Mouse (Mus musculus) mouse trophoblast stem cell (cell line): ENCODE measurements at regions not wholly inside any gene's neighbourhood (a gene's known extent, or its start where the extent isn't known, plus 50 kb on each side); places are given as distances from the start of the nearest gene placed in this dataset.

Source experiments
- in situ Hi-C, 2 experiments: fragments of 300-500 bp; cut with MseI, MboI; formaldehyde crosslinking; loops; 2 replicates in 1 of 2; 3 replicates in 1 of 2; pipeline ENCODE4 v1.15.1; 2025

DNA sequence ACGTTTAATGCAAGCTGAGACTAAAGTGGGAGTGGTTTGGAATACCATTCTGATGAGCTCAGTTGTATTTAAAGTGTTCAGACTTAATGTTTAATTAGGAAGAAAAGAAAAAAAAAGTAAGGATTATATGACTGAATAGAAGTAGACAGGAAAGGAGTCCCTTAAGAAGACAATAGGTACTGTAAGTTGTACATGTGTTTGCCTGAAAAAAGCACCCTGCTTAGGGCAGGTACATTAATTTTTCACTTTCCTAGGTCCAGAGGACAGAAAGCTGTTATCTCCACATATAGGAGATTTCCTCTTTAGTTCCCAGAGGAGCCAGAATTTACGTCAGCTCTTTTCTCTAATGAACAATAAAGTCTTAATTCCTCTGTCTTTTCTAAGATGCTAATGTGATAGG lies 58.5 kb downstream of the Olfr987 start:
- in situ Hi-C loops, result no loop called here

DNA sequence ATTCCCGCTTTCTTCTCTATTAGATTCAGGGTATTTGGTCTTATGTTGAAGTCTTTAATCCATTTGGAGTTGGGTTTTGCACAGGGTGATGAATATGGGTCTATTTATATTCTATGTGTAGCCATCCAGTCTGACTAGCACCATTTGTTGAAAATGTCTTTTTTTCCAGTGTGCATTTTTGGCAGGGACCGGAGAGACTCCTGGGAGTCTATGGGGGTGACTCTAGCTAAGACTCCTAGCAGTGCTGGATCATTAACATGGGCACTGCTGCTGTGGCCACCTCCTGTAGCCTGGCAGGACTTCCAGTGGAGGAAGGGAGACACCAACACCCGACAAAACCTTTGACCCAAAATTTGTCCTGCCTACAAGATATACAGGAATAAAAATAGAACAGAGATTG lies 61.0 kb downstream of the Olfr987 start:
- in situ Hi-C loops, result no loop called here

DNA sequence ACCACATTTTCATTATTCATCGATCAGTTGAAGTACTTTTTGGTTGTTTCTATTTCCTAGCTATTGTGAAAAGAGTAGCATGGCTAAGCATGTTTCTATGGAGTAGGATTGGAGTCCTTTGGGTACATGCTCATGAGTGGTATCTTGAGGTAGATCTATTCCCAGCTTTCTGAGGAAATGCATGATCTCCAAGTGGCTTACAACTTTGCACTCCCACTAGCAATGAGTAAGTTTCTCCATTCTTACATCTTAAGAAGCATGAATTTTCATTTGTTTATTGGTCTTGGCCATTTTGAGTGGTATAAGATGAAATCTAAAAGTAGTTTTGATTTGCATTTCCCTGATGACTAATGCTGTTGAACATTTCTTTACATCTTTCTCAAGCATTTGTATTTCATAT lies 61.7 kb downstream of the Olfr987 start:
- in situ Hi-C loops, result no loop called here

DNA sequence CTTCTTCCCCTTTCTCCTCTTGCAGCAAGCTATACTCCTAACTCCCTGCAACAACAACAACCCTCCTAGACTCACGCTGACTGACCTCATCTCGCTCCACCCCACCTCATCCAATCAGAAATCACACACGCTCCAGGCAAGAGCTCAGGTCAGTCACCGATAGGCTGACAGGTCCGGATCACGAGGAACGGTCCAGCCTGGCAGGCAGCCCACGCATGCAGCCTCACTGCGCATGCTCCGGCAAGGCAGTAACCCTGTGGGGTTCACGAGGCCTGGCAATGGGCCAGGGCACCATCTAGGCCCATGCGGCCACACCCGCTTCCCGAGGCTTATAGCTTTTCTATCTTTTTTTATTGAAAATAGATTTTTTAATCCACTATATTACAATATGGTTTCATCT lies 69.8 kb upstream of the Lrrc55 start:
- in situ Hi-C loops, result loop anchor here in 1 of 2 experiments (25.0 kb wide), 1 partner anchor 295 kb away; no protein-coding TSS in a partner anchor

DNA sequence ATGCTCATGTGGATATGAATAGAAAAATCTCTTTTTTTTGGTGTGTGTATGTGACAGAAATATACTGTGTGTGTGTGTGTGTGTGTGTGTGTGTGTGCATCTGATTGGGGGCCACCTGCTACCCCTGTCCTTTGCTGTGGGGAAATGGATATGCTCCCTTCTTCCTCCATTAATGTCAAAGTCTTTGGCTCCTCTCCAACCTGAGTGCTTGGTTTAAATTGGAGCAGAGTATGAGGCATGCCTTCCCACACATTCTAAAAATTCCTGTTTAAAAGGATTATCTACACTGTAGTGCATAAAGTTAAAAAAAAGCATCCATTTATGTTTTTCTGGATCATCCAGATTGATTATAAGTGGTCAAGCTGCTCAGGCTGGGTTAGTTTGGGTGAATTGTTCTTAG lies 68.7 kb upstream of the Lrrc55 start:
- in situ Hi-C loops, result loop anchor here in 1 of 2 experiments (25.0 kb wide), 1 partner anchor 297 kb away; no protein-coding TSS in a partner anchor

DNA sequence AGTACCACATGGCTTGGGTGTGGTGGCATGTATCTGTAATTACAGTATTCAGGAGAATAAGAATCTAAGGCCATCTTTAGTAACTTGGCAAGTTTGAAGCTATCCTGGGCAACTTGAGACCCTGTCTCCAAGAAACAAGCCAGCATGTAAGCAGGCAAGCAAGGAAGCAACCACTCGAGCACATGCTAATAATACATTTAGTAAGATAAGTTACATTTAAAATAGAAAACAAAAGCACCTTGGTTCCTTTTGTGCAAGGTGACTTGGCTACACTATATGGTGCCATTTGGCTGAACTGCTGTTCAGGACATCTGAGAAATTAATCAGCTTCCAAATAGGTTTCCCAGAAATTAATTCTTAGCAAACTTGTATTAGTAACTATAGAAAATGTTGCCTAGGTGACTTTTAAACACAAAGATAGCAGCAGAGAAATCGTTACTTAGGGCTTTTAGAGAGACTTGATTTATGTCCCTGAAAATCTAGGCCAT lies 68.1 kb upstream of the Lrrc55 start:
- in situ Hi-C loops, result loop anchor here in 1 of 2 experiments (25.0 kb wide), 1 partner anchor 297 kb away; no protein-coding TSS in a partner anchor

DNA sequence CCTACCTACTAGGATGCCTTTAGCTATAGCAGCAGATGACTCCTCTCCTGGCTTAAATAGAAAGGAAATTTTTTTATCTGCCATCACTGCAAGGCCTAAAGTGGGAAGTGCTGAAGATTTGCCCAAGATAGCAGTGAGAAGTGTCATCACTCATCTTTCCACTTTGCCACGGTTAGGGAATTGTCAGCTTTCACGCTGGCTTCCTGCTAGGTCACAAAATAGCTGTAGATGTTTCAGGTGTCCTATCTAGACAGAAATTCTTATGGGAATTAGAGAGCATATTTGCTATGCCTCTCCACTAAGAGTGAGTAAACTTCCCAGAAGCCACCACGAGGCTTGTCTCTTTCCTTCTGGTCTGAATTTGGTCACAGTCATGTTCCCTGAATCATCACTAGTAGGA lies 60.4 kb upstream of the Lrrc55 start:
- in situ Hi-C loops, result loop anchor here in 1 of 2 experiments (25.0 kb wide), 1 partner anchor 305 kb away; no protein-coding TSS in a partner anchor

DNA sequence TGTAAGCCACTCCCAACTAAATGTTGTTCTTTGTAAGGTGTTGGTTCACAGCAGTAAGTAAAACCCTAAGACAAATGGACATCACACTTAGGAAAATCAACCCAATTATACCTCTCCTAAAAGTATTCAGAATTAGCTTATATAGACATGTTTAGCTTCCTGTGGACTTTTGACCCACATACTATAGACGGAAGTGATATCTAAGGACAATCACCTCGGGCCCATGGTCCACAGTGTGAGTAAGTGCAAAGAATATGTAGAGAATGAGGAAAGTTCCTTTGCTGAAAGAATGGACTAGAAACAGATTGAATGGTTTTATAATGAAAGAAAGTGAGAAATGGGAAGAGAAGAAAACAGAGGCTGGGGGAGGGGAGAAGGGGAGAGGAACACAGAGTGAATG lies 58.6 kb upstream of the Lrrc55 start:
- in situ Hi-C loops, result loop anchor here in 1 of 2 experiments (25.0 kb wide), 1 partner anchor 307 kb away; no protein-coding TSS in a partner anchor

DNA sequence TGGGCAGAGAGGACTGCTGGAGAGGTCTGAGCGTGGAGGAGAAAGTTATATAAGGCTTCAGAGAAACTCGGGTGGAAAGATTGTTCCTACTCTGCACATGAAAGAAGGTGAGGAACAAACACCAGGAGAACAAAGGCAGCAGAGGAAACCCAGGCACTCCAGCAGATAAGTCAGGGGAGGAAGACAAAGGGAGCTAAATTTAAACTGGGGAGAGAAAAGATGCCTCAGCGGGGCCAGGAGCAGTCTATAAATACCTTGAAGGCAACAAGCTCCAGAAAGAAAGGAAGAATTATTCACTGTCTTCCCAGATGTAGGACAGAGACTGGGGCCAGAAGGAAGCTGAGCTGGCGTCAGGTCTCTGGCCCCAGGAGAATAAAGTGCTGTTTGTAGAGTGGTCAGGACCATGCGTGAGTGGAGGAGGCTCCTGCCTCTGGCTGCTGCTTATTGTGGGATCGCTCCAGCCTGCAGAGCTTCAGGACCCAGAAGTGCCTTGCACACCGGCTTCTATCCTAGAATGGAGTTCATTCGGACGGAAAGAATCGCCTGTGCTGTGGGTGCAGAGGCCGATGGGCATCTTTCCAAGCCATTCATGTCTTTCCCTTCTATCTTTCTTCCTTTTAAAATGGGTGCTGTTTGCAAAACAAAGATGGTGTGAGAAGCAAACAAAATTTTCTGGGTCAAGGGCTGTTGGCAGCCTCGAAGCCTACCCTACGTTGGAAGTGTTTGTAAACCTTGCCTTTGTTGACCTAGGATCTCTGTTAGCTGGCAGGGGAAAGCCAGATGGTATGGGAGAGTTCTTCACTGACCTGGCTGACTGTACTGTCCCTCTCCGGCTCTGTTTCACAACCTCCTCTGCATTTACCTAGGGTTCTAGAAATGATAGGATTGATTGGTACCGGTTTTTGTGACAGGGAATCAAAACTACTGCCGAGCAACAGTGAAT lies 55.6 kb upstream of the Lrrc55 start:
- in situ Hi-C loops, result loop anchor here in 1 of 2 experiments (25.0 kb wide), 1 partner anchor 310 kb away; no protein-coding TSS in a partner anchor

DNA sequence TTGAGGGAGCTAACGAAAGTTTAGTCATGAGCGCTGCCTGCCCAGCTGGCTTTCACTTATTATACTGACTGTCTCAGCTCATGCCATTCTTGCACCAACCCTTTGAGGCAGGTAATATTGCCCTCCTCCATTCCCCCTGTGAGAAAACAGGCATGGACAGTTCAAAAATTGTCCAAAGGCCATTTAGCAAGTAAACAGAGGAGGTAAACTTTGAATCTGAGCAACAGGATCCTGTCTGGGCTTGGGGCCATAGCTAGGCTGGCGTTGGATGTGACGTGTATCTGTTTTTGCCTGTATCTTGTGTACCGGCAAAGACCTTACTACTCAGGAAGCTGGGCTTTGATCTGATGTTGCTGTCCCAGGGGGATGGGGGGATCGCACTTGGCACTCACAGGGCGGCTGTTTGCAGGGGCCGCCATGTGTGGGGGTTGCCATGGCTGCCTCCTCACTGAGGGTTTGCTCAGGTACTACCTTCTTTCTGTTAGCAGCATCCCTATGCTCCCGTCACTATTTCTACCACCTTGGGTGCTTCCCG lies 53.1 kb upstream of the Lrrc55 start:
- in situ Hi-C loops, result loop anchor here in 1 of 2 experiments (25.0 kb wide), 1 partner anchor 312 kb away; no protein-coding TSS in a partner anchor
